Mouse (Mus musculus) retina, adult 2 months (tissue): ENCODE data around the gene Xpot.

ENCODE experiments used
- DNase-seq: peaks from one replicate; pipeline ENCODE4 v3.0.0-alpha.2; 2012; ENCODE audit warnings: low read depth, low spot score

The Xpot gene

DNA sequence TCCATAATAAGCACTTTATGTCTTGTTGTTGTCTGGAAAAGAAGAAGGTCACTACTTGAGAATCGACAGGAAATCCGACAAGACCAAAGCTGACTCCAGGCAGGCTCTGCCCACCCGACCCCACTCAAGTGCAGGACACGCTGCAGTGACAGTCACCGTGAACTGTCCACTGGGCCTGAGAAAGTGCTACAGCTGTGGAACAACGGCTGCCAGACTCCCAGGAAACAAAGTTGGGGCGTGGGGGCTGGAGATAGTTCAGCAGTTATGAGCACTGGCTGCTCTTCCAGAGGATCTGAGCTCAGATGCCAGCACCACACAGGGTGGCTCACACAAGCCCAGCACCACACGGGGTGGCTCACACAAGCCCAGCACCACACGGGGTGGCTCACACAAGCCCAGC, 49.8 kb downstream of the Xpot start:
- DNase-seq: no peak

- no peak for DNase-seq
Observed at GRCm38 (mm10) chr10:121571511-121572147, 54.5 kb downstream of the Xpot start.

- no peak for DNase-seq
Observed at GRCm38 (mm10) chr10:121571031-121571430, 55.1 kb downstream of the Xpot start.

DNA sequence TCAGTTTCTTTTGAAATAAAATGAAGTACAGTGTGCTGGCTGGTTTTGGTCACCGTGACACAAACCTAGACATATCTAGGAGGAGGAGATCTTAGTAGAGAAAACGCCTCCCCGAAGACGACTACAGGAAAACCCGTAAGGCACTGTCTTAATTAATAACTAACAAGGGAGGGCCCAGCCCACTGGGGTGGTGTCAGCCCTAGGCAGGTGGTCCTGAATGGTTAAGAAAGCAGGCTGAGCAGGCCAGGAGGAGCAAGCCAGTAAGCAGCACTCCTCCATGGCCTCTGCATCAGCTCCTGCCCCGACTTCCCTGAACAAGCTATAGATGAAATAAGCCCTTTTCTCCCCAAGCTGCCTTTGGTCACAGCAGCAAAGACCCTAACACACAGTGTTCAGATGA, 56.3 kb downstream of the Xpot start:
- DNase-seq: no peak

GRCm38 (mm10) chr10:121569001-121569589, 57.0 kb downstream of the Xpot start:
- DNase-seq: peak; percentile 68

DNA sequence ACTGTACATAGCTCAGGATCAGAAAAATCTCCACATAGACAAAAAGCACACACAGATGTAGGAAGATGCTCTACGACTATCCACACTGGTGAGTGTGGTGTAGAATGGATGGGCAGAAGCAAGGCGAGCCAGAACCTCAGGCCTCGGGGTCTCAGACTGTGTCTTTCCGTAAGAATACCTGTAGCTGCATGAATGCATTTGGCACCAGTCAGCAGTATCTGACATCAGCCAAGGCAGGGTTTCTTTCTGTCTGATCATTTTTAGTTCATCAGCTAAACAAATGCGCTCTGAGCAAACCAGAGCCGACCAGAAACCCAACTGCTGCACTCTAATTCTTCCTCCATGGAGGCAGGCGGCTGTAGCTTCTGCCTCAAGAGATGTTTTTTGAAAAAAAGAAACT, 57.6 kb downstream of the Xpot start:
- no peak for DNase-seq

GRCm38 (mm10) chr10:121568026-121568425, 58.1 kb downstream of the Xpot start:
- DNase-seq: no peak

DNA sequence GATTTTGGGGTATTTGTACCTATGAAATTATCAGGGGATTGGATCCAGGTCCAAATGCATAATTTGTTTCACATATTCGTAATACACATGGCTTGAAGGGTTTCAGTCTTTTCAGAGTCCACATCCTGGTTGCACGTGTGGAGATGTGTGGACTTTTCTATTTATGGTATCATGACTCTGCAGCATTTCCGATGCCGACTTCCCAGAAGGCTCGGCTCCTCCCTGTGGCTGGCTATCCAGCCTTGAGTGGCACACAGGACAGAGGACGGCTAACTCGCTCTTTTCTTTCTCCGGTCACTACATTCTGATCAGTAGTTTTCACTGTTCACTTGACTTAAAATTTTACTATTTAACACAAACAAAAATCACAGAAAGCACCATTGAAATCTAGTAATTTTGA, 61.7 kb downstream of the Xpot start:
- DNase-seq: no peak

DNA sequence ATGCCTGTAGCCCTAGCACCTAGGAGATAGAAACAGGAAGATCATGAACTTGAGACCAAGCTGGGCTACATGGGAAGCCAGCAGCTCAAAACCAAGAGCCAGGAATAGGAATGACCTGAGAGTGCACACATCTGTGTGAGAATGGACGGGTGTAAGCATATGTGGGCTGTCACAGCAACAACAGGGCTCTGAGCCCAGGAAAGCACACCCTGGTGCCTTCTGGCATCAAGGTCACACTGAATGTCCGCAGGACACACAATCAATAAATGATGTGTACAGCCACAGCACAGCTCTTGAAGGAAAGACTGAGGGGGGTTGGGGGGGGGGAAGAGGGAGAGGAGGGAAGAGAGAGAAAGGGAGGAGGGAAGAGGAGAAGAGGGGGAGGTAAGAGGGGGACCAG, 67.9 kb downstream of the Xpot start:
- no peak for DNase-seq

DNA sequence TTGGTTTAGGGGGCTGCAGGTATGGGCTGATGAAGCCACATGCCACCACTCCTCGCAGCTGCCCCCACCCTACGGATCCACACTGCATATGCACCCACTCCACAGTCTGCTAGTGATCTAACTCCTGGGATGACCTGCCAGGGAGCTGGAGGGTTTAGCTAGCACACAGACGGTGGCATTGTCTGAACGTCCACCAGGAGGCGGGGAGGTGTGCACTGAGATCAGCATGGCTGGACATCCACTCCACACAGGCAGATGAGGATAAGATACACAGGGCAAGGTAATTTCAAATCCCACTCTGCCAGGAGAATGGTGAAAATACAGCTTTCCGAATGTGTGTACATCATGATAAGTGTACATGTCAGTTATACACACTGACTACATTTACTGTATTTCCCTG, 69.9 kb downstream of the Xpot start:
- DNase-seq: no peak

GRCm38 (mm10) chr10:121550334-121550733, 75.8 kb downstream of the Xpot start:
- DNase-seq: no peak

DNA sequence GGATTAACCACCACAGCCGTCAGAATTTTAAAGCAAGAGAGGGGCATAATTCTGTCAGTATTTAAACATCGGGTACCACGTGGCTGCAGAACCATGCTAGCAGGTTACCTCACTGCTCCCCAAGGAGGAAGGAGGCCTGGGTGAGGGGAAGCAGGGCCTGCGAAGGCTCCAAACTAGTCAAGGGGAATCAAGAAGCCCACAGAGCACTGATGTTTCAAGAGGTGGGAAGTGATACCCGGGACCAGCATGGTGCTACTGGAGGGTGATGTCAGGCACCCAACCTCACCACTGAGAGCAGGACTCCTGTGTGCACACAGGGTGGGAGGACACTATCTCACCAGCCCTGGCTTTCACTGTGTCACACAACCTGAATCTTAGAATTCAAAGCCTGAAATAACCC, 76.5 kb downstream of the Xpot start:
- no peak for DNase-seq

DNA sequence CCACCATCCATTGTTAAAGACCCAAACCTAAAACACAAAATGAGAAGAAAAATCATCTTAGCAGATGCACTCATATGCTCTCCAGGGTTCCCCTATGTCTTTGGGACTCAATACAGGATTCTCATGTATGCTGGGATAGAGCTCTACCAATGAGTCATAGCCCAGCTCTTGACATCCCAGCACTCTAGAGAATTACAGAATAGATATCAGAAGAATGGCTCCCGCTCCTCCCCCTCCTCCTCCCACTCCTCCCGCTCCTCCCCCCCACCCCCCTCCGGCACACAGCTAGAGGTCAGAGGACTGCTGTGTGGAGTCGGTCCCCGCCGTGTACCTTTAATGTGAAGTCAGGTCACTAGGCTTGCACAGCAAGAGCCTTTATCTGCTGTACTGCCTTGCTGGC, 79.0 kb downstream of the Xpot start:
- DNase-seq: no peak

GRCm38 (mm10) chr10:121543577-121543976, 82.6 kb downstream of the Xpot start:
- DNase-seq: no peak

DNA sequence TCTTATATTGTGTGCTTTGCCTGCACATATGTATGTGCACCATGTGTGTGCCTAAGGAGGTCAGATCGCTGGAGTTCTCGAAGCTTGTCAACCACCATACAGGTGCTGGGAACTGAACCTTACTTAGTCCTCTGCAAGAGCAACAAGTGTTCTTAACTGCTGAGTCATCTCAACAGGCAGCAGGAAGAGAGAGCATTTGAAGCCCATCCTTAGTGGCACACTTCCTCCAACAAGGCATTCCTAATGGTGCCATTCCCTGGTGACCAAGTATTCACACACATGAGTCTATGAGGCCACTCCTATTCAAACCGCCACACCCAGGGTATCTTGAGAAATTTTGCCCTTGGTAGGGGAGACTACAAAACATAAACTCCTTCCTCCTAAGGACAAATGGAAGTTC, 84.0 kb downstream of the Xpot start:
- DNase-seq: no peak
